Mouse (Mus musculus): ENCODE results near the gene Padi2.
A peak's percentile ranks its signal among the peaks of the same experiment; 100 is the strongest.

Padi2 gene

DNA sequence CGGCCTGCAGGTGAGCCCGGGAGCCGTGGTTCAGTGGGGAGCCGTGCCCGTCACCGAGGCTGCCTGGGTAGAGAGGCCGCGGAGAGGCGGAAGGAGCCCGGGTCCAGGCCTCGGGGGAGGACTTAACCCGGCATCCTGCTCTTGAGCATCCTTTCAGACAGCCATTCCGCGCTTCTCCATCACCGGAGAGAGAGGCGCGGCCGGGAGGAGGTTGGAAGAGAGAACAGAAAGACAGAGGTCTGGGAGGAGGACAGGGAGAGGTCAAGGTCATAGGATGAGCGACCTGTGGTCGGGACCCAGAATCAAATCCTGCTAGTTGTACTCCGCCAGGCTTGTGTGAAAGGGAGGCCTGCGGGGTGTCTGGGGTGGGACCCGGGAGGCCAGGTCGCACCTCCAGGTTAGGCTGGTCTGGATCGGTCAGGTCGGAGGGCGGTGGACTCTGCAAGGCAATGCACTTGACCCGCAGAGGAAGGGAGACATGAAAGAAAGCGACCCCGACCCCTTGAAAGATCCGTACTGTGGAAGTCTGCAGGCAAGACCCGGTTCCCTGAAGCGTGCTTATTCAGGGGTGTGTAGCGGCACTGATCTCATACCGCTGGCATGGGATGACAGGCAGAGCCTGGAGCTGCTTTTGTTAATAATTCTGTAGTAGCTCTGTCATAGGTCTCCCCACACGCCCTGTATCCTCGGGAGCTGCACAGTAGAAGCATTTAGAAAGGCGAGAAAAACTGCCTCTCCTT, 55.5 kb downstream of the Padi2 start:
- DNase-seq = peak; percentile 41

DNA sequence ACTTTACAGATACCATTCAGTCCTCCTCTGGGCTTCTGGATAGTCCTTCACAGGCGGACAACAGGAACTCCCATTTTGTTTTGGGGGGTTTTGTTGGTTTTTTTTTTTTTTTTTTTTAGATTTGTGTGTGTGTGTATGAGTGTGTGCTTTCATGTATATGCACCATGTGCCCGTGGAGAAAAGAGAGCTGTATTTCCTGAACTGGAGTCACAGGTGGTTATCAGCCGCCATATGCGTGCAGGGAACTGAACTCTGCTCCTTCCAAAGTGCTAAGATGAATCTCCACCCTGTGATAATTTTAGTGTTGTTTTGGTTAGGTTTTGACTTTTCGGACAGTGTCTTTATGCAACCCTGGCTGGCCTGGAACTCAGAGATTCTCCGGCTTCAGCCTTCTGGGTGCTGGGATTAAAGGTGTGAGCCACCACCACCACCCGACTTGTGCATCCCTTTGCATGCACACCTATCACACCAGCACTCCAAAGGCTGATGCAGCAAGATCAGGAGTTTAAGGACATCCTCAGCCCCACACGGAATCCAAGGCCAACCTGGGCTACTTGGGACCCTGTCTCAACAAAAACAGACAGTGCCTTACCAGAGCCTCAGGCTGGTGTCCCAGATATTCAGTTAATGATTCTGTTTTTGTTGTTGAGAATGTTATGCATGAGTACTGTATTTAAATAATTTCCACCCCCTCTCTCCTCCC, 56.2 kb downstream of the Padi2 start:
- DNase-seq = peak; percentile 50

DNA sequence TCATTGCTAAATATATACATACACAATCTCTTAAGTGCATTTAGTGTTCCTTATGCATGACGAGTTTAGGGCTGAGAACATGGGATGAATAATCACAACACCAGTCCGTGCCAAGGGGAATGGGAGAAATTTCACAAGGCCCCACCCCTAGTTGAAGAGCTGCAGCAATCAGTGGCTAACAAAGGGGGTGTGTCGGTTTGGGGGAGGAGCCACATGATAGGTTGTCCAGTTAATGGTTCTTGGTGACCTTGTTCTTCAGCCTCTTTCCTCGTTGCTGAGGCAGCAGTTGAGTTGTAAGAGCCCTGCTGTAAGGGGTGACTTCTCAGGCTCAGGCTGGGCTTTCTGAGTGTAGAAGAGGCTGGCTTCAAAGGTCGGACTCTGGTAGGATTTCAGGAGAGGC, 56.8 kb downstream of the Padi2 start:
- peak; percentile 97 for DNase-seq

DNA sequence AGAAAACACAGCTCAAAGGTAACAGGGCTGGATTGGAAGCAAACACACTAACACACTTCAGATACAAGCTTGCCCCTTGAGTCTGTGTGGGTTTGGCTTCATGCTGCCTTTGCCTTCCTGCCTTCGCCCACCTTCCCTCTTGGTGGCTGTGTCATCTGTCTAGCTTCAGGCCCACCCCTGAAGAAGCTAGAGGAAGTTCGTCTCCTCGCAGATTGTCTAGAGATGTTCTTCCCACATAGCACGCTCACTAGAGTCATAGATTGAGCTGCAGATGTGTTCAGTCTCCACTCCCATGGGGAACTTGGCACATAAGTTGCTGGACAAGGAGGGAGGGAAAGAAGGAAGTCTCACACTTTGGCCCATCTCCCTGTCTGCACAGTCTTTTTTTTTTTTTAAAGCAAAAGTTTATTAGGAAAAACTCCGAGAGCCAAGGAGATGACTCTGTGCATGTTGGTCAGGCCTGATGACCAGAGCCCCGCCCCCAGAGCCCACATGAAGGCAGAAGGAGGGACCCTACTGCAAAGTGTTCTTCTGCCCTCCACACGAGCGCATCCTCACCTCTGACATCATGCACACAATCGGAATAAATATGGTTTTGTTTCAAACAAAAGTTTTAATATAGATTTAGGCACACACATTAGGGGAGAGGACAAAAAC, 57.9 kb downstream of the Padi2 start:
- no peak for DNase-seq

DNA sequence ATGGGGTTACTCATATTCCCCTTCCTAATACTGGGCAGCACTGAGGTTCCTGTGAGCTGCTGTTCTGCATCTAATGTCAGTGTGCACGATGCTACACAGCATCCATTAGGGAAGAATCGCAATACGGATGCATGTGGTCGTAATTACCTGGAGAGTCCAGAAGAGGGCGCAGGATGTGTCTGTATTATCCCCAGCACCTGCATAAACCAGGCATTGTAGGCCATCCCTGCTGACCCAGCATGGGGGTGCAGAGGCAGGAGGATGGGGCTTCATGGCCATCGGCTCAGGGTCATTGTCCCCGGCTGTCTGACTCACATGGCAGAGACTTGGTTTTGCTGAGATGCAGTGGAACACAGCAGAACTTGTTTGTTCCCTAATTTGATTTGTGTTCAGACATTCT, 58.5 kb downstream of the Padi2 start:
- DNase-seq = peak; percentile 85

DNA sequence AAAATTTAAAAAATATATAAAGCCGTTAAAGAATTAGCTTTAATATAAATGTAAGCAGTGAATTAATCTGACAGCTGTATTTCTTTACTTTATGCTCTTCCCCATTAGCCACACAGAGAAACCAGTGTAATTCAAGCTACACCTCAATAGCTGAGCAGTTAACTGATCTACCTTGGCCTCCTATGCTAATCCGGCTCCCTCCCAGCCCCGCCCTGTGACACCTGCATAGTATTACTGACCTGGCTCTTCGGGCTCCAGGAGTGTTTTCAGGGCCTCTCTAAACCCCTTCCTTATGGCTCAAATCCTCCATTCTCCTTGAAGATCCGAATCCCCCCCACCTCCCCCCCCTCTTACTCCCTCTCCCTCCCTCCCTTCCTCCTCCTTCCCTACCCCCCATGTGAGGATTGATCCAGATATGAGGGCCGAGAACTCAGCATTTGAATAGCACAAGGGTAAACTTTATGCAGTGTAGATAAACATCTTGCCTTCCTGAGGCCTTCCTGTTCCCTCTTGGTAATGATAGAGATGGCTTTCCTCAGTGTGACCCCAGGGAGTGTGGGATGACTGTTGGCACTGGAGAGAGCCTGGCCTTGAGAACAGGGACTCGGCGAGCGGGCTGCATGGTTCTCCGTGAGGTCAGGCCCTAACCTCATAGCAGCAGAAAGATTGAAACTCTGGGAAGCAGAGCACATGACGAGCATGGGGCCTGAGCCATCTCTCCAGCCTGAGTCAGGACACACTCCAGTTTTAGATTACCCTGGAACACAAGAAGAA, 61.4 kb downstream of the Padi2 start:
- no peak for DNase-seq

DNA sequence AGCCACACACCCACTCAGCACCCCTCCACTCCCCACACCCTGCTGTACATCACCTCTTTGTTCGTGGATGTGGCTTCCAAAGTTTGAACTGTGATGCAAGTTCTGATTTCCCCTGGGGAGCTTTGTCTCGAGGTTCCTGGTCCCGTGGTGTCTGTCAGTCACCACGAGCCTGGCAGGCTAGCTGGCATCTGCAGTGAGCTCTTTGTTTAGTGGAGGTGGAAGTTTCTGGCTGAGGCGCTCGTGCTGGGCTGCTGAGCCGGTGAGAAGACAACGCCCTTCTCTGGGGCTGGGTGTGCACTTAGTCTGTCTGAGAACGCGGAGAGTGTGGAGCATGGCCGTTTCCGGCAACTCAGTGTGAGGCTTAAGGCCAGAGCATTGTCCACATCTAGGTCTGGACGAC, 65.5 kb downstream of the Padi2 start:
- no peak for DNase-seq

DNA sequence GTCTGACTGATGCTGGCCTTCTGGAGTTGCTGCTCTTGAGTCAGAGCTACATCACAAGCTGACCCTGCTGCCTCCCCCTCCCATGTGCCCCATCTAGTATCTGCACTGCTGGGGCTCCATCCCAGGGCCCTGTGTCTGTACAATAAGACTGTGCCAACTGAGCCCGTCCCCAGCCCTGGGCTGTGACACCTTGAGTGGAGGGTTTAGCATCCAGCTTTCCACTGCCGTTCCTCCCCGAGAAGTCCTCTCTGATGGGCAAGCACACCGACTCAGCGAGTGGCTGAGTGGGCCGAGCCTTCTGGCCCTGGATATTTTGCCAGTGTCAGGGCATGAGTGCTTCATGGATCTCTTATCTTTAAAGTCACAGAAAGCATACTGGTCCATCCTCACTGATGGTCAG, 68.3 kb downstream of the Padi2 start:
- no peak for DNase-seq

DNA sequence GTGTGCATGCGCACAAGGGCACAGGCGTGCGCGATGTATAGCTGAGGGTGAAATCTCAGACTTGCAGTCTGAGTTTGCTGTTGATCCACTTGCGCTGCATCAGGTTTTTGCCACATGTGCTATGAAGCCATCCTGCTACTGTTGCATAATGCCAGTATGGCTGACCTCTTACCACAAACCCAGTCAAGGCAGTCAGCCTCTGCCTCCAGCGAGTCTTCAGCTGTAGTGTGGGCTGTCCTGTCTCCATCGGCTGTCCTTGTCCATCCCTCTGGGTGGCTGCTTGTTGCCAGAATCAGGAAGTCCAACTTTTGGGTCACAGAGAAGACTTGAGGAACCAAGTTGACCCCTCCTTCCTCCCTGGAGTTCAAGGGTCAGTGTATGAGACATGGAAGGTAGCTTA, 69.2 kb downstream of the Padi2 start:
- DNase-seq = no peak

DNA sequence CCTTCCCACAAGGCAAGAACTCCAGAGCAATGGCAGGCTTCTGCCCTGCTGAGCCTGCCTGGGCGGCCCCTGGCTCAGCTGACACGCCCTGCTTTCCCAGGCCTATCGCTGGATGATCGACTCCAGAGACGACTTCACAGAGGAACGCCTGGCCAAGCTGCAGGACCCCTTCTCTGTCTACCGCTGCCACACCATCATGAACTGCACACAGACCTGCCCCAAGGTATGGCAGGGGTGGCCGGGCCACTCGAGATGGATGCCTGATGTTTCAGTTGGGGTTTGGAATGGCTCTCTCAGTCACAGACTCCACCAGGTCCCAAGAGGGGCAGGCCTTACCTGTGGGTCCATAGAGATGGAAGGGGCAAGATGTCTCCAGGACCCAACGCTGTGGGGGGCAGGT, 71.1 kb downstream of the Padi2 start:
- no peak for DNase-seq

DNA sequence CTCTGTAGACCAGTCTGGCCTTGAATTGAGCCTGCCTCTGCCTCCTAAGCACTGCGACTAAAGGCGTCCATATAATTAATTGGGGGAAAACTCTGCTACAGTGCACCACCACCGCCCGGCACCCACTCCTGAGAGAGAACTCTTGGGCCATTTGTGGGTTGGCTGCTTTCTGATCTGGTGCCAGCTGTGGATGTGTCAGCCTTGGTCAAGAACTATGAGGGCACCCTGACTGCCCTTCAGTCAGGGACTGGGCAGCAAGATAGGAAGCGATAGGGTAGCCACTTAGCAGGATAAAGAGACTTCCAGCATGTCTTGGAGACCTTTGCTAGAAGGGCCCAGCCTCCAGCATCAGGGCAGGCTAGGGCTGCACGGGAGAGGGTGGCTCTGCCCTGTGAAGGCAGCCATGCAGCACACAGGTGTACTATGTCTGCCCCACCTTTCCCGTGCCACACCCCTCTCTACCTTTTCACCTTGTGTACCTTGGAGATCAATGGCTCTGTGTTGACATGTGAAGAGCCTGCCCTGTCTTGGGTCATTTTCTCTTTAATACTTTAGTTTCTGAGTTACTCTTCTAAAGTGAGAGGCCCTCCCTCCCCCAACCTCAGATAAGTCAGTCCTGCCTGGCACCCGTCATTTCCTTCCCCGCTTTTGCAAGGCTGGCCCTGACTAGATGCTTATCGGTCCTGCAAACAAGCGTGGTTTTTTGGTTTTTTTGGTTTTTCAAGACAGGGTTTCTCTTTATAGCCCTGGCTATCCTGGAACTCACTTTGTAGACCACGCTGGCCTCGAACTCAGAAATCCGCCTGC, 71.9 kb downstream of the Padi2 start:
- DNase-seq = no peak

DNA sequence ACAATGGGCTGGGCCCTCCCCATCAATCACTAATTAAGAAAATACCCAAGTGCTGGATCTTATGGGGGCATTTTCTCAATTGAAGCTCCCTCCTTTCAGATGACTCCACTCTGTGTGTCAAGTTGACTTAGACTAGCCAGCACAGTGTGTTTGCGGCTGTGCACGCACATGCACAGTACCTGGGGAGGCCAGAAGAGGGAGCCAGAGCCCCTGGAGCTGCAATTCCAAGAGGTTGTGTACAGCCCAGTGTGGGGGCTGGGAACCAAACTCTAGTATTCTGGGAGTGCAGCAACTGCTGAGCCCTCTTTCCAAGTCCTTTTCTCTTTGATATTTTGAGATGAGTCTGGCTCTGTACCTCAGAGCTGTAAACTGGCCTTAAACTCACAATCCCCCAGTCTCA, 75.5 kb downstream of the Padi2 start:
- DNase-seq = peak; percentile 41

DNA sequence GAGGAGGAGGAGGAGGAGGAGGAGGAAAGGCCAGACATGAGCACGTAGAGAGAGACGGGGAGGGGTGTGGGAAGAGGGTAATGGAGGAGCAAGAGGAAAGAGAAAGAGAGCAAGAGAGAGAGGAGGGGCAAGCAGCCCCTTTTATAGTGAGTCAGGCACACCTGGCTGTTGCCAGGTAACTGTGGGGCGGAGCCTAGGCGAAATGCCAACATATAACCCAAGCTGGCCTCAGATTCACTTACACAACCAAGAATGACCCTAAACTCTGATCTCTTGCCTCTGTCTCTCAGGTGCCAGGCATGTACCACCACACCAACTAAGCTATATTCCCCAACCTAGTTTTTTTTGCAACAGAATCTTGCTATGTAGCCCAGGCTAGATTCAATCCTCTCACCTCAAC, 76.7 kb downstream of the Padi2 start:
- DNase-seq = peak; percentile 36

DNA sequence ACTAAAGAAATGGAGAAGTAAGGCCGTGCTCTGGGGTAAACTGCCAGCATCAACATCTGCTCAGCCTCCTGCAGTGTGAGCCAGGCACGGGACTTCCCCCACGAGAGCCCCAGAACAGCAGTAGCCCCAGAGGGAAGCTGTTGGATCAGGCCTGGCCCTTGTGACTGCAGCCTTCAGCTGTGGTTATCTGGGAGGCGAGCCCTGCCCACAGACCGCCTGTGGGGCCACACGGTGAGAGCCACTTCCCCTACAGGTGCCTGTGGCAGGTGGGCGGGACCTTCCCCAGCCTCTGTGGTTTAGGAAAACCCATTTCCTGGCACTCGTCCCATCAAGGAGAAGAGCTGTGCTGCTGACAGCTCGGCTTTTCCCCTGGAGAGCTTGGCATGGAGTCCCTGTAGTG, 77.3 kb downstream of the Padi2 start:
- DNase-seq = peak; percentile 35

DNA sequence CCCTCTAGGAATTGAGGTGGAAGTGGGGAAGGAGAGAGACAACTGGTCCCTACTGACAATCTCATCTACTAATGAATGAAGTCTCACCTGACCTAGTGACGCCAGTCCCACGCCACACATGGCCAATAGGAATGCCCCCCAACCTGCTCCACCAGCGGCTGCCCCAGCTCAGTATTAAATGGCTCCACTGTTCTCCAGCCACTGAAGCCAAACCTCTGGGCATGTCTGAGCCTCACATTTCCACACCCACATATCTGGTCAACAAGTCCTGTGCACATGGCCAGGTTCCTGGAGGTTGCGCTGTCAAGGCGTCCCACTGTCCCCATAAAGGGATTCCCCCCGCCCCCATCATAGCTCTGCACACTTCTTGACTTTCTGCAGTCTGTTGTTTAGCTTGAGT, 78.4 kb downstream of the Padi2 start:
- DNase-seq = no peak

DNA sequence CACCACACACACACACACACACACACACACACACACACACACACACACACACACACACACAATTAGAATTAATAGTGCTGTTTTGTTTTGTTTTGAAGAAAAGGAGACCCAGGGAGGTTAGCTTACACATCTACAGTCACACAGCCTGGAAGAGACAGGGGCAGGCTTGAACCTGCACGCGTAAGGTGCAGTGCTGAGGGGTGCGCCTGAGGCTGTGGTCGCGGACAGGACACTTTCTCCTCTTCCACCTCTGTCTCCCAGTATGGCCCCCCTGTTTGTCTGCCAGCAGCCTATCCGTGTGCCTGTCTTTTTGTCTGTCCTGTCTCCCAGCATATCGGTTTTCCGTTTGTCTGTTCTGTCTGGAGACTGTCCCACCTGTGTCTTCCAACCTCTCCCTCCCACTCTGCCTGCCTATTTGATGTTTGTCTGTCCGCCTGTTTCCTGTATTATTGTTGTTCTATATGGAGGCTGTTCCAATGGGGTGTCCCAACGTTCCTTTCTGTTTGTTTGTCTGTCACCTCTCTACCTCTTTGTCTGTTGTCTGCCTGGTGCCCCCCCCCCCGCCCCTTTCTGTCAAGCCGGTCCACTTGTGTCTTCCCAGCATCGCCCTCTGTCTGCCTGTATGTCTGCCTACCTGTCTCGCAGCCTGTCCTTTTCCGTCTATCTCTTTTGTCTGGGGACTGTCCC, 80.0 kb downstream of the Padi2 start:
- no peak for DNase-seq

DNA sequence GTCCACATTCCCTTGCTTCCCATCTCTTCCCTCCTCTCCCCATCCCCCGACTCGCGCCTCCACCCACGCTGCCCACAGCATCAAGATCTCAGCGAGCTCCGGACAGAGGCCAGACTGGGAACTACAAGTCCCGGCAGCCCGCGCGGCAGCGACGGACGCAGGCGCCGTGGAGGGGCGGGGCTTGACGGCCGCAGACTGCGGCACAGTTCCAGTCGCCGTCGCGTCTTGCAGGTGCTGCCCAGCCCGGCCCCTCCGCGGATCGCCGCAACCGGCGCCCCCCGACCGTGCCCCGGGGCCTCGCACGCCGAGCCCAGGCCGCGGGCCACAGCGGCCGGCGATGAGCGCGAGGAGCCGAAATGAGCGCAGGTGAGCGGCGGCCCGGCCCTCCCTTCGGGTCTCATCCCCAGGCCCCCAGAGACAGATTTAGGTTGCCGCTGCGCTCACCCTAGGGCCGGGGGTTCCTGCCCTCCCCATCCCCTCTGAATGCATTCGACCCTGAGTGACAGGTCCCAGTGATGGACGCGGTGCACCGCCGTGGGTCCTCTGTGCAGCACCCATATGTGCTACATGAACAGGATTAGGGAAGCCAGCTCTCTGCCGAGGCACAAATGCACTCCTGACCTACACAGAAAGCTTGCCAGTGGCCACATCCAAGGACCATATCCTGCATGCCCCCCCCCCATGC, 80.7 kb downstream of the Padi2 start, which contains the start of gene Atp13a2:
Gene Atp13a2 (plus strand): TSS at position 163 of the 685 bp plus-strand sequence.
- peak; percentile 88 for DNase-seq

DNA sequence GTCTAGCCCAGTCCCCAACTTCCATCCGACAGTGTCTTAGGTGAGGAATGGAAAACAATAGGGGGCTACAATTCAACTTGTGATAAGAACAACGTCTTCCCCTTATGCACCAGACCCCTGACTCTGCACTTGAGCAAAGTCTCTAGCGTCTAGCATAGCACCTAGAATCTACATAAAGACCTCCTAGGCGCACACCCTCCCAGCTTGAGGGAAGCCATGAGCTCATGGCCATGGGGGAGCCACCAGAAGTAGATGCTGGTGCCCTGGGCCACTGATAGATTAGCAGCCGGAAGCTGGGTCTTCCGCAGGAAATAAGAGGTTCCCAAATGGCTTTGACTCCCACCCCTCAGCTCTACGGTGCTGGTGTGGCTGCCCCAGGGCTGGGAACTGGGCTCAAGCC, 81.3 kb downstream of the Padi2 start:
- DNase-seq = no peak

DNA sequence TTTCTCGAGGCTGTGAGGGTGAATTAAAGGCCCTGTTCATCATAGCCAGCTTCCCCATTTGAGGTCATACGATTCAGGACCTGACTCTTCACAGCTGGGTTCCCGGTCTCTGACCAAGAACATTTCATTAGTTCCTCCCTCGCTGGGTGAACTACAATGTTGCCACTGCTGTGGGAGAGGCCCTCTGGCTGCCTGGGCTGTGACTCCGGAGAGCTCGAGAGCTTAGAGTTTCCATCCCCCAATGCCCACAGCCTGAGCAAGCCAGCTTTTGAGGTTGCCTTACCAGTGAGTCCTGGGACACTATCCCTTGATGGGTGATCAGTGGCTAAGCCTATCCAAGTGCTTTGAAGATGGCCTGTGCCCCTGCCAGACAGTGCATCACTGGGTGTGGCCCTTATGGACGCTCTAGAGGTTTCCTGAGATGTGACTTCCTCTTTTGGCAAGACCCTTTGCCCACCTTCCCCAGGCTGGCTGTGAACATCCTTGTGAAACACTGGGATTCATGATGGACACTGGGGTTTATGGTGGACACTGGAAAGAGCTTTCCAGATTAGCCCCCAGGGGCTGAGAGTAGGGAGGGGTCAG, 82.7 kb downstream of the Padi2 start:
- DNase-seq = no peak

DNA sequence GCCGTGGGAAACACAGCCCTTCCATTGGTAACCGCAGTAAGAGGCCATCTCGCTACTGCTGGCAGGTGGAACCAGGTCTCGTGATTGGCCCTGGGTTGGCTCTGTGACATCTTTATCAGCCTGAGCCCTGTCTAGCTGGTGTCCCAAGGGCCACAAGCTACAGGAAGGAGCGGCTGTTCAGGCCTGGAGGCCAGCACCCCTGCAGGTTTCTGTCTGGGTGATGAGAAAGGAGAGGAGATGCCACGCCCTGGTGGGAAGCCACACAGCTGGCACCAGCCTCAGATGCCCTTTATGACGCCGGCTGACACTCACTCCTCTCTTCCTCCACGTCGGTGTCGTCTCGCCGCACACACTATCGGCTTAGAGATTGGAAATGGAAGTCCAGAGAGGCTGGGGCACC, 83.3 kb downstream of the Padi2 start:
- no peak for DNase-seq

DNA sequence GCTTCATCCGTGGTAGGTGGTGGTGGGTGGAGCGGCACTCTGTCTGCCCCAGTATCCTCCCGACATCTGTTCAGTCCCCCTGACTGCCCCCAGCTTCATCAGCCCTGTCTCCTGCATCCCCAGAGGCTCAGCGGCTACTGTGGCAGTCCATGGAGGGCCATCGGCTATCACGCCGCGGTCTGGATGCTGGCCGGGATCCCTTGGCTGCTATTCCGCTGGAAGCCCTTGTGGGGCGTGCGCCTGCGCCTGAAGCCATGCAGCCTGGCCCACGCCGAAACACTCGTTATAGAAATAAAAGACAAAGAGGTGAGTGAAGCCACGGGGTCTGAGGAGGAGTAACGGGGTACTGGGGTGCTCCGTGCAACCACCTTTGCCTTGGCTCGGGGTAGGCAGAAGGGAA, 86.1 kb downstream of the Padi2 start:
- no peak for DNase-seq

Measured in kidney, adult 9 months (tissue).